Mouse (Mus musculus) limb, embryonic 11.5 days (tissue): ENCODE measurements around the gene Tmprss6. TPM values are rescaled to one million over a fixed set of nuclear protein-coding genes. Genes with fewer than 3 reads are reported as not detected.

ENCODE experiments used
- ATAC-seq: fragments of 200-750 bp; cut with Nextera tagmentation; 2 replicates; pipeline ENCODE4 v1.8.0; 2017; ENCODE audit warnings: low read depth; ENCODE audit not compliant: insufficient number of reproducible peaks, low FRiP score, low TSS enrichment
- DNase-seq: peaks from one replicate; pipeline ENCODE4 v3.0.0-alpha.2; 2015; ENCODE audit warnings: low spot score
- H3K27ac ChIP-seq: fragments of 300-500 bp; sonication (generic); replicated peaks from 2 replicates; pipeline ENCODE4 v1.5.1; 2014; ENCODE audit warnings: low read depth, mild to moderate bottlenecking, low read length
- H3K27me3 ChIP-seq: fragments of 300-500 bp; sonication (generic); 2 replicates; pipeline ENCODE4 v1.6.1; 2014; ENCODE audit warnings: mild to moderate bottlenecking, low read length, mixed read lengths; ENCODE audit not compliant: control insufficient read depth, insufficient read depth
- H3K36me3 ChIP-seq: fragments of 300-500 bp; sonication (generic); 2 replicates; pipeline ENCODE4 v1.6.1; 2014; ENCODE audit warnings: mild to moderate bottlenecking, low read length, moderate library complexity, mixed read lengths; ENCODE audit not compliant: control insufficient read depth, insufficient read depth
- H3K4me1 ChIP-seq: fragments of 300-500 bp; sonication (generic); 2 replicates; pipeline ENCODE4 v1.6.1; 2014; ENCODE audit warnings: low read length, mixed read lengths; ENCODE audit not compliant: control insufficient read depth, insufficient read depth
- H3K4me2 ChIP-seq: fragments of 300-500 bp; sonication (generic); 2 replicates; pipeline ENCODE4 v1.6.1; 2014; ENCODE audit warnings: low read depth, mild to moderate bottlenecking, moderate library complexity; ENCODE audit not compliant: severe bottlenecking
- H3K4me3 ChIP-seq: fragments of 300-500 bp; sonication (generic); 2 replicates; pipeline ENCODE4 v1.5.1; 2014; ENCODE audit warnings: low read depth, low read length
- H3K9ac ChIP-seq: fragments of 300-500 bp; sonication (generic); 2 replicates; pipeline ENCODE4 v1.6.1; 2014; ENCODE audit warnings: mild to moderate bottlenecking, low read length
- H3K9me3 ChIP-seq: fragments of 300-500 bp; sonication (generic); 2 replicates; pipeline ENCODE4 v1.6.1; 2016; ENCODE audit warnings: low read length; ENCODE audit not compliant: control insufficient read depth
- WGBS: fragments of 180-500 bp; shearing (Covaris S2); extraction: QIAGEN DNeasy Blood & Tissue Kit; methylation state at CpG from one replicate; pipeline ENCODE4 v1.1.7; 2014; 5-methylcytosine and 5-hydroxymethylcytosine counted together
- polyA plus RNA-seq: library from polyadenylated mRNA; unstranded; fragments of >200 nt; fragmentation: Nextera tagmentation; extraction: Ambion mirVana; gene quantifications from 2 replicates; pipeline ENCODE4 v1.2.1, GENCODE M21; 2014

Tmprss6 gene
- polyA plus RNA-seq, 1 experiment from 2014 or later, result 0.27 TPM

- WGBS, result 74% methylated on average over 7 of the region's 7 CpGs
- Histone ChIP-seq H3K4me1 (no peaks in the 10 kb centered on the region), H3K9me3 (no peaks in the 10 kb centered on the region), H3K4me3 (no peak overlapping the region), H3K36me3 (no peaks in the 10 kb centered on the region), H3K27me3 (no peaks in the 10 kb centered on the region), H3K4me2 (no peak overlapping the region), H3K27ac (no peak overlapping the region), H3K9ac (no peak overlapping the region)
- DNase-seq (no peak), ATAC-seq (no peak)
Observed at GRCm38 (mm10) chr15:78480111-78480510, 11.7 kb upstream of the Tmprss6 start.

- 87% methylated on average over 5 of the region's 5 CpGs for WGBS
Observed at GRCm38 (mm10) chr15:78479470-78479869, 11.0 kb upstream of the Tmprss6 start.

GRCm38 (mm10) chr15:78478073-78478472 is 9.6 kb upstream of the Tmprss6 start:
- 95% methylated on average over 4 of the region's 4 CpGs for WGBS
- Histone ChIP-seq H3K36me3 (no peaks in the 10 kb centered on the region), H3K4me2 (no peak overlapping the region), H3K9ac (no peak overlapping the region), H3K27me3 (no peaks in the 10 kb centered on the region), H3K9me3 (no peaks in the 10 kb centered on the region), H3K27ac (no peak overlapping the region), H3K4me3 (no peak overlapping the region), H3K4me1 (no peaks in the 10 kb centered on the region)
- no peak for ATAC-seq
- no peak for DNase-seq

More at GRCm38 (mm10) chr15:78479470-78479869, 11.0 kb upstream of the Tmprss6 start:
- Histone ChIP-seq H3K9ac (no peak overlapping the region), H3K9me3 (no peaks in the 10 kb centered on the region), H3K27me3 (no peaks in the 10 kb centered on the region), H3K4me3 (no peak overlapping the region), H3K27ac (no peak overlapping the region), H3K4me2 (no peak overlapping the region), H3K36me3 (no peaks in the 10 kb centered on the region), H3K4me1 (no peaks in the 10 kb centered on the region)
- ATAC-seq (no peak), DNase-seq (no peak)

- no peak for ATAC-seq
- no peak overlapping the region for H3K4me2 ChIP-seq
- DNase-seq, result no peak
- WGBS, result 72% methylated on average over 1 of the region's 1 CpGs
- no peak overlapping the region for H3K4me3 ChIP-seq
- no peak overlapping the region for H3K27ac ChIP-seq
- no peaks in the 10 kb centered on the region for H3K27me3 ChIP-seq
- no peaks in the 10 kb centered on the region for H3K36me3 ChIP-seq
- no peak overlapping the region for H3K9ac ChIP-seq
- no peaks in the 10 kb centered on the region for H3K9me3 ChIP-seq
- H3K4me1 ChIP-seq, result no peaks in the 10 kb centered on the region
Observed at GRCm38 (mm10) chr15:78476878-78477277, 8.4 kb upstream of the Tmprss6 start.

GRCm38 (mm10) chr15:78475604-78476031 is 7.2 kb upstream of the Tmprss6 start:
- H3K9ac ChIP-seq, result no peak overlapping the region
- no peak overlapping the region for H3K4me3 ChIP-seq
- H3K4me1 ChIP-seq, result no peaks in the 10 kb centered on the region
- no peak overlapping the region for H3K27ac ChIP-seq
- H3K27me3 ChIP-seq, result no peaks in the 10 kb centered on the region
- no peak for ATAC-seq
- no peak for DNase-seq
- H3K4me2 ChIP-seq, result no peak overlapping the region
- no peaks in the 10 kb centered on the region for H3K9me3 ChIP-seq
- no peaks in the 10 kb centered on the region for H3K36me3 ChIP-seq
- WGBS, result 65% methylated on average over 3 of the region's 3 CpGs

- WGBS, result 86% methylated on average over 6 of the region's 6 CpGs
- ATAC-seq, result no peak
- no peak overlapping the region for H3K4me2 ChIP-seq
Observed at GRCm38 (mm10) chr15:78473442-78473841, 5.0 kb upstream of the Tmprss6 start.

GRCm38 (mm10) chr15:78471902-78472301 is 3.5 kb upstream of the Tmprss6 start:
- Histone ChIP-seq H3K4me3 (no peak overlapping the region), H3K9me3 (no peaks in the 10 kb centered on the region), H3K27me3 (no peaks in the 10 kb centered on the region), H3K9ac (no peak overlapping the region), H3K4me1 (no peaks in the 10 kb centered on the region), H3K4me2 (no peak overlapping the region), H3K27ac (no peak overlapping the region), H3K36me3 (no peaks in the 10 kb centered on the region)
- WGBS, result 49% methylated on average over 7 of the region's 7 CpGs
- DNase-seq, result no peak
- ATAC-seq, result no peak

More at GRCm38 (mm10) chr15:78473442-78473841, 5.0 kb upstream of the Tmprss6 start:
- Histone ChIP-seq H3K4me3 (no peak overlapping the region), H3K36me3 (no peaks in the 10 kb centered on the region), H3K9ac (no peak overlapping the region), H3K27me3 (no peaks in the 10 kb centered on the region), H3K9me3 (no peaks in the 10 kb centered on the region), H3K4me1 (no peaks in the 10 kb centered on the region), H3K27ac (no peak overlapping the region)
- no peak for DNase-seq

- Histone ChIP-seq H3K9me3 (no peaks in the 10 kb centered on the region), H3K27me3 (no peaks in the 10 kb centered on the region), H3K4me3 (no peak overlapping the region), H3K9ac (no peak overlapping the region), H3K4me2 (no peak overlapping the region), H3K36me3 (no peaks in the 10 kb centered on the region), H3K27ac (no peak overlapping the region), H3K4me1 (no peaks in the 10 kb centered on the region)
- DNase-seq (no peak), ATAC-seq (no peak)
- WGBS, result 68% methylated on average over 4 of the region's 4 CpGs
Observed at GRCm38 (mm10) chr15:78470495-78471276, 2.3 kb upstream of the Tmprss6 start.

- H3K27me3 ChIP-seq, result no peaks in the 10 kb centered on the region
- ATAC-seq, result no peak
- 96% methylated on average over 7 of the region's 7 CpGs for WGBS
- no peak overlapping the region for H3K27ac ChIP-seq
- no peak overlapping the region for H3K4me2 ChIP-seq
- H3K9ac ChIP-seq, result no peak overlapping the region
- no peak for DNase-seq
- no peaks in the 10 kb centered on the region for H3K9me3 ChIP-seq
- no peaks in the 10 kb centered on the region for H3K36me3 ChIP-seq
- no peak overlapping the region for H3K4me3 ChIP-seq
- H3K4me1 ChIP-seq, result no peaks in the 10 kb centered on the region
Observed at GRCm38 (mm10) chr15:78467570-78467969, 864 bp downstream of the Tmprss6 start.
